Mouse (Mus musculus) stomach, embryonic 14.5 days (tissue): ENCODE measurements at regions not wholly inside any gene's neighbourhood (a gene's known extent, or its start where the extent isn't known, plus 50 kb on each side); places are given as distances from the start of the nearest gene placed in this dataset.
"Not testable (repeated sequence)": the region's sequence is repeated elsewhere in the genome, so short reads cannot be mapped to it uniquely, and the experiment has no call there.

Experiments
- ATAC-seq: fragments of 200-750 bp; cut with Nextera tagmentation; 2 replicates; pipeline ENCODE4 v1.8.0; 2017; ENCODE audit warnings: low read depth, moderate TSS enrichment; ENCODE audit not compliant: insufficient number of reproducible peaks, insufficient read depth, low FRiP score
- H3K27ac ChIP-seq: fragments of 300-500 bp; sonication (generic); 2 replicates; pipeline ENCODE4 v1.5.1; 2014; ENCODE audit warnings: mild to moderate bottlenecking, low read length, moderate library complexity, mixed read lengths
- H3K27me3 ChIP-seq: fragments of 300-500 bp; sonication (generic); 2 replicates; pipeline ENCODE4 v1.6.1; 2014; ENCODE audit warnings: low read length, control low read depth, mixed read lengths; ENCODE audit not compliant: control insufficient read depth, insufficient read depth
- H3K36me3 ChIP-seq: fragments of 300-500 bp; sonication (generic); 2 replicates; pipeline ENCODE4 v1.6.1; 2014; ENCODE audit warnings: mild to moderate bottlenecking, control low read depth, low read length, moderate library complexity, mixed read lengths; ENCODE audit not compliant: control insufficient read depth, insufficient read depth
- H3K4me1 ChIP-seq: fragments of 300-500 bp; sonication (generic); 2 replicates; pipeline ENCODE4 v1.6.1; 2014; ENCODE audit warnings: low read length, control low read depth, mixed read lengths; ENCODE audit not compliant: control insufficient read depth, insufficient read depth
- H3K4me2 ChIP-seq: fragments of 300-500 bp; sonication (generic); replicated peaks from 2 replicates; pipeline ENCODE4 v1.6.1; 2014; ENCODE audit warnings: low read depth, low read length, control low read depth
- H3K4me3 ChIP-seq: fragments of 300-500 bp; sonication (generic); 2 replicates; pipeline ENCODE4 v1.5.1; 2014; ENCODE audit warnings: low read depth, low read length, control low read depth
- H3K9ac ChIP-seq: fragments of 300-500 bp; sonication (generic); replicated peaks from 2 replicates; pipeline ENCODE4 v1.6.1; 2014; ENCODE audit warnings: low read depth, mild to moderate bottlenecking, control low read depth, low read length, moderate library complexity, mixed read lengths
- H3K9me3 ChIP-seq: fragments of 300-500 bp; sonication (generic); 2 replicates; pipeline ENCODE4 v1.6.1; 2016; ENCODE audit warnings: low read depth, low read length, control low read depth; ENCODE audit not compliant: control insufficient read depth
- WGBS: fragments of 180-500 bp; shearing (Covaris S2); extraction: QIAGEN DNeasy Blood & Tissue Kit; methylation state at CpG from one replicate; pipeline ENCODE4 v1.1.7; 2014; 5-methylcytosine and 5-hydroxymethylcytosine counted together

DNA sequence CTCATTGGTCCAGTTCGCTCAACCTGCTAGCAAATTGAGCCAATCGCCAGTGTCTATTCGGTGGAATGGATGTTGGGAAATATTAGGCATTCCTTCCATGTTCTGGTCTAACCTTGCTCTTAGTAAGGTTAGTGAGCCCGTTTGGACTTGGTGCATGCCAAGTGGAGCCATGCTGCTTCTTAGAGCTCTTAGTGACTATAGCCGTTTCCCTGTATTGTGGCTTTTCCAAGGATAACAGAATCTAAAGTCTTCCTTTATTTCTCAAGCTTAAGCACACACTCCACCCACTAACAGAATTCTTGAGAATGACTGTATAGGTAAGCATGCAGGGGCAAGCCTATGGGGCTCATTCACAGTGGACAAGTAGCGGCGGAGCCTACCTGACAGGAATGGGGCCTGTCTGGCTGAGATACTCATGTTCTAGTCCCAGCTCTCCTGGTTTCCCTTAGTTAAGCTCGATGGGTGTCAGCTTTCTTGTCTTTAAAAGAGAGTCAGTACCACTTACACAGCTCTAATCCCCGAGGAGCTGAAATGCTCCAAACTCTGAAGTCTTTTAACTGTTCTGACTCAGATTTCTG lies 201.6 kb upstream of the Nectin1 start:
- Histone ChIP-seq H3K9me3 (no peaks in the 10 kb centered on the region), H3K4me2 (no peak overlapping the region), H3K9ac (no peak overlapping the region), H3K27ac (no peak overlapping the region), H3K4me1 (no peaks in the 10 kb centered on the region), H3K36me3 (no peaks in the 10 kb centered on the region), H3K4me3 (no peak overlapping the region), H3K27me3 (no peaks in the 10 kb centered on the region)
- ATAC-seq, result no peak
- whole genome bisulfite sequencing, result 82% methylated on average over 9 of the region's 9 CpGs

DNA sequence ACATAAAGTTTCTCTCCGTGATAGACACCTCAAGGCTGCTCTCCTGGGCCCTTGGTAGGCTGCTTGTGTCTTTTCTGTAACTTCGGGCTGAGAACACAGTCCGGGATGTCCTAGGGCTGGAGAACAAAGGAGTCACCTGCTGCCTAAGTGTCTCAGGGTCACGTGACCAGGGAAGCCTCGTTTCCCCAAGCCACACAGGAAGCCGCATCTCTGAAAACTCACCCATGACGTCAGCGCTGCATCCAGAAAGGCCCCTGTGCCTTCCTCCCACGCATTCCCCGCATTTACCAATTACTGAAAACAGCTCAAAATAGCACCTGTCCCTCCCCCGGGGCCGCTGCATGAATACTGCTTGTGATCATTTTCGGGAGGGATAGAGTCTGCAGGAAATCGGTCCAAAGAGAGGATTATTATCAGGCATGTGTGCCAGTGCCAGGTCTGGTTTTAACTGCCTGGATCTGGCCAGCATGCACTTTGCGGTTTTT lies 198.7 kb upstream of the Nectin1 start:
- no peak overlapping the region for H3K4me3 ChIP-seq
- 32% methylated on average over 15 of the region's 15 CpGs for WGBS
- no peak overlapping the region for H3K4me2 ChIP-seq
- H3K36me3 ChIP-seq, result no peaks in the 10 kb centered on the region
- no peaks in the 10 kb centered on the region for H3K27me3 ChIP-seq
- H3K27ac ChIP-seq, result no peak overlapping the region
- no peak for ATAC-seq
- H3K9ac ChIP-seq, result no peak overlapping the region
- H3K4me1 ChIP-seq, result no peaks in the 10 kb centered on the region
- no peaks in the 10 kb centered on the region for H3K9me3 ChIP-seq

DNA sequence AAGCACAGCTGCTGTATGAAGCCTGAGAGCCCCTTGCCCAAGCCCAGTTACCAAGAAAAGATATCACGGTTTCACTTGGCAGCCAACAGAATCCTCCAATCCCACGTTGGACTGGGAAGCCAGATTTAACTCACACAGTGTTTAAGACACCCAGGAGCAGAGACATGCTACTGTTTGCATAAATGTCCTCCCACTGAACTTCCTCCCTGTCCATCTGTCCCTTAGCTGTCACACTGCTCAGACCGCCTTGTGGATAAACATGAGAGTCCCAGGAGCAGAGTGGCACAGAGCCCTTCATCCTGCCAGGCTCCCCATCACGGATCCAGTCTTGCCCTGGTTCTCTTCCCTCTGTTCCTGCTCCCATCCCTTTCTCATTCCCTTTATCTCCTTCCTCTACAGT lies 194.9 kb upstream of the Nectin1 start:
- Histone ChIP-seq H3K9me3 (no peaks in the 10 kb centered on the region), H3K27ac (no peak overlapping the region), H3K9ac (no peak overlapping the region), H3K4me1 (no peaks in the 10 kb centered on the region), H3K27me3 (no peaks in the 10 kb centered on the region), H3K4me2 (no peak overlapping the region), H3K4me3 (no peak overlapping the region), H3K36me3 (no peaks in the 10 kb centered on the region)
- 51% methylated on average over 4 of the region's 4 CpGs for WGBS
- ATAC-seq, result no peak

- ATAC-seq, result no peak
- H3K4me3 ChIP-seq, result no peak overlapping the region
- H3K27me3 ChIP-seq, result no peaks in the 10 kb centered on the region
- no peak overlapping the region for H3K4me2 ChIP-seq
- H3K27ac ChIP-seq, result no peak overlapping the region
- no peaks in the 10 kb centered on the region for H3K4me1 ChIP-seq
- WGBS, result 53% methylated on average over 7 of the region's 7 CpGs
- H3K9me3 ChIP-seq, result no peaks in the 10 kb centered on the region
- no peaks in the 10 kb centered on the region for H3K36me3 ChIP-seq
- no peak overlapping the region for H3K9ac ChIP-seq
Measured at GRCm38 (mm10) chr9:43549293-43549692, 194.5 kb upstream of the Nectin1 start.

DNA sequence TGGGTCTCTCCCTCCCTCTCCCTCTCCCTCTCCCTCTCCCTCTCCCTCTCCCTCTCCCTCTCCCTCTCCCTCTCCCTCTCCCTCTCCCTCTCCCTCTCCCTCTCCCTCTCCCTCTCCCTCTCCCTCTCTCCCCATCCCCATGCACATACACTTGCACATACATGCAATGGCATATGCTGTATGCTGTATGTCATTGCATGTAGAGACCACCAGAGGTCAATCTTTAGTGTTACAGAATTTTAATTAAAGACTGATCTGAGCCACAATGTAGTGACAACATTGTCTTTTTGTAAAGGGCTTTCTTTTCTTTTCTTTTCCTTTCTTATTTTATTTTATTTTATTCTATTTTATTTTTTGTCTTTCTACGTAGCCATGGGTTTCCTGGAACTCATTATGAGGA lies 191.0 kb upstream of the Nectin1 start:
- H3K27ac ChIP-seq, ATAC-seq, H3K4me1 ChIP-seq, H3K27me3 ChIP-seq, H3K4me2 ChIP-seq, H3K9me3 ChIP-seq, H3K9ac ChIP-seq, H3K36me3 ChIP-seq, H3K4me3 ChIP-seq: not testable (repeated sequence)
- 93% methylated on average over 1 of the region's 1 CpGs for WGBS

DNA sequence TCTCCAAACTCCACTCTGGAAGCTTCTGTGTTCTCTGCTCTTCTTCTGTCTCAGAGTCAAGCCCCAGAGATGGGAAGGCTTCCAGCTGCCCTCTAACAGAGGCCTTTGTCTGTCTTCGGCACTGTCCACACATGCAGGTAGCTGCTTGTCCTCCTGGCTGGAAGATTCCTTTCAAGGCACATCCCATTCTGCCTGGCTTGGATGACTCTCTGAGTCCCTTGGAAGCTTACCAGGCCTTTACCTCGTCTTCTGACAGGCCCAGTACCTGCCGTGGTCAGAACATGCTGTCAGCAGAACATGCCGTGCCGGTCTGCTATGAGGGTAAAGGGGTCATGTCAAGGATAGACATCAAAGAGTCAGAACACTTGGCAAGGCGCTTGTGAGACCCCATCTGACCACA lies 181.8 kb upstream of the Nectin1 start:
- H3K4me2 ChIP-seq, result no peak overlapping the region
- ATAC-seq, result no peak
- WGBS, result 79% methylated on average over 6 of the region's 6 CpGs
- H3K9me3 ChIP-seq, result no peaks in the 10 kb centered on the region
- no peak overlapping the region for H3K9ac ChIP-seq
- no peaks in the 10 kb centered on the region for H3K36me3 ChIP-seq
- no peak overlapping the region for H3K4me3 ChIP-seq
- no peaks in the 10 kb centered on the region for H3K27me3 ChIP-seq
- no peaks in the 10 kb centered on the region for H3K4me1 ChIP-seq
- H3K27ac ChIP-seq, result no peak overlapping the region

- WGBS, result 84% methylated on average over 22 of the region's 22 CpGs
Measured at GRCm38 (mm10) chr9:43564239-43564906, 179.4 kb upstream of the Nectin1 start.

DNA sequence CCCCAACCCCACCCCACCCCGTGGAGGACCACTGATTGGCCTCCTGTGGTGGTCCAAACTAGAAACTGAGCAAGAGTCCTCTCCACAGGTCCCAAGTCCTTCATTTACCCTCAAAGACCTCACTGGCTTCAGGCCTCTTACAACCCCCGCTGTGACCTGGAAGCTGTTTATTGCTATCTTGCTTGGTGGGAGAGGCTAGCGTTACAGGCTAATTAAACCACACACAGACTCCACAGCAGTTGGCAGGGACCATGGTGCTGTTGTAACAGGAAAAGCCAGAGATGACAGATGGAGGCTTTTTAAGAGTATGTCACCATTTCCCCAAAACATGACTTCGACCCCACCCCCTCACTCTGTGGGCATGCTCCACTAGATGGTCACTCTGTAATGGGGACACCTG lies 174.9 kb upstream of the Nectin1 start:
- no peak overlapping the region for H3K4me2 ChIP-seq

More at GRCm38 (mm10) chr9:43564239-43564906, 179.4 kb upstream of the Nectin1 start:
- Histone ChIP-seq H3K4me3 (no peak overlapping the region), H3K4me1 (no peaks in the 10 kb centered on the region), H3K9me3 (no peaks in the 10 kb centered on the region), H3K27me3 (no peaks in the 10 kb centered on the region), H3K36me3 (no peaks in the 10 kb centered on the region), H3K27ac (no peak overlapping the region), H3K4me2 (no peak overlapping the region), H3K9ac (no peak overlapping the region)
- ATAC-seq, result no peak

GRCm38 (mm10) chr9:43571086-43571485 lies 172.7 kb upstream of the Nectin1 start:
- Histone ChIP-seq H3K4me2 (no peak overlapping the region), H3K4me3 (no peak overlapping the region), H3K4me1 (no peaks in the 10 kb centered on the region), H3K27me3 (no peaks in the 10 kb centered on the region), H3K27ac (no peak overlapping the region), H3K9me3 (no peaks in the 10 kb centered on the region), H3K9ac (no peak overlapping the region), H3K36me3 (no peaks in the 10 kb centered on the region)
- WGBS, result 82% methylated on average over 6 of the region's 6 CpGs
- ATAC-seq, result no peak

More for the DNA sequence above, 174.9 kb upstream of the Nectin1 start:
- 42% methylated on average over 4 of the region's 4 CpGs for WGBS
- H3K9ac ChIP-seq, result no peak overlapping the region
- no peak for ATAC-seq
- H3K27me3 ChIP-seq, result no peaks in the 10 kb centered on the region
- no peaks in the 10 kb centered on the region for H3K9me3 ChIP-seq
- no peak overlapping the region for H3K27ac ChIP-seq
- H3K4me1 ChIP-seq, result no peaks in the 10 kb centered on the region
- no peak overlapping the region for H3K4me3 ChIP-seq
- no peaks in the 10 kb centered on the region for H3K36me3 ChIP-seq
